Mouse (Mus musculus): ENCODE data around the gene Siva1. TPM values are rescaled to one million over a fixed set of nuclear protein-coding genes. Genes with fewer than 3 reads are reported as not detected.

Siva1 gene
- polyA plus RNA-seq, 1 experiment from 2014 or later: 152 TPM

DNA sequence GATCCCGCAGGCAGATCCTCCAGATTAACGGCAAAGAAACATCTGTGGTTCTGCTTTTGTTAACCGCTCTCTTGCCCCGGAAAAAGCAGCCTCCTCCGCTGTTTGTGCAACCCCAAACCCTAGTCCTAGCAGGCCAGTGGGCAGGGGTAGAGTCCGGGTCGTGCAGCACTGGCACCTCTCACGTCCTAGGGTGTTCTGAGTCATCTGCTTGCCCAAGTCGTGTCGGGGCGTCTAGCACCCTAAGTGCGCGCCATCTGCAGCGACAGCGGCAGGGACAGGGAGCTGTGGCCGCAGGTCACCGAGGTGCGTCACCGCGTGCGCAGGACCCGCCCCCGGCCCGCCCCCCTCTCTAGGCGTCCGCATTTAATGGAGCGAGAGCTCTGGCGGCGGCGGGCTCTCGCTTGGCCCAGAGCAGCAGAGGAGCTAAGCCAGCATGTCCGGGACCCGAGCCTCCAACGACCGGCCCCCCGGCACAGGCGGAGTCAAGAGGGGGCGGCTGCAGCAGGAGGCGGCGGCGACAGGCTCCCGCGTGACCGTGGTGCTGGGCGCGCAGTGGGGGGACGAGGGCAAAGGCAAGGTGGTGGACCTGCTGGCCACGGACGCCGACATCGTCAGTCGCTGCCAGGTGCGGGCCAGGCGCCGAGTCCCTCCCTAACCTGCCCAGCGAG, 24.7 kb upstream of the Siva1 start, which contains the start of gene Adssl1:
Gene Adssl1 (plus strand): TSS at position 360 of the 668 bp plus-strand sequence.
- ATAC-seq (ENCODE audit: insufficient read depth, low FRiP score): peak; percentile 48; the same call in 1 of the 2 replicates
- WGBS: 2% methylated on average over 56 of the region's 56 CpGs
- H3K36me3 ChIP-seq (ENCODE audit: control insufficient read depth, insufficient read depth, low read length): no peaks in the 10 kb centered on the region
- H3K9ac ChIP-seq (ENCODE audit: low read length): peak within 1 kb of the TSS; percentile 70
- H3K4me2 ChIP-seq (ENCODE audit: low read depth, low read length): peak within 1 kb of the TSS; percentile 85
- peak within 1 kb of the TSS; percentile 55 for H3K4me3 ChIP-seq (replicated peaks; ENCODE audit: low read length)
- H3K9me3 ChIP-seq (replicated peaks; ENCODE audit: control insufficient read depth, low read length): no peaks in the 10 kb centered on the region
- peaks cover 25% of the 10 kb centered on the region for H3K4me1 ChIP-seq (ENCODE audit: control insufficient read depth, insufficient read depth, low read length)
- H3K27me3 ChIP-seq (ENCODE audit: control insufficient read depth, insufficient read depth, low read length): peaks cover 4% of the 10 kb centered on the region; the same call in 1 of the 2 replicates
- no peak within 1 kb of the TSS for H3K27ac ChIP-seq (ENCODE audit: low read length)

DNA sequence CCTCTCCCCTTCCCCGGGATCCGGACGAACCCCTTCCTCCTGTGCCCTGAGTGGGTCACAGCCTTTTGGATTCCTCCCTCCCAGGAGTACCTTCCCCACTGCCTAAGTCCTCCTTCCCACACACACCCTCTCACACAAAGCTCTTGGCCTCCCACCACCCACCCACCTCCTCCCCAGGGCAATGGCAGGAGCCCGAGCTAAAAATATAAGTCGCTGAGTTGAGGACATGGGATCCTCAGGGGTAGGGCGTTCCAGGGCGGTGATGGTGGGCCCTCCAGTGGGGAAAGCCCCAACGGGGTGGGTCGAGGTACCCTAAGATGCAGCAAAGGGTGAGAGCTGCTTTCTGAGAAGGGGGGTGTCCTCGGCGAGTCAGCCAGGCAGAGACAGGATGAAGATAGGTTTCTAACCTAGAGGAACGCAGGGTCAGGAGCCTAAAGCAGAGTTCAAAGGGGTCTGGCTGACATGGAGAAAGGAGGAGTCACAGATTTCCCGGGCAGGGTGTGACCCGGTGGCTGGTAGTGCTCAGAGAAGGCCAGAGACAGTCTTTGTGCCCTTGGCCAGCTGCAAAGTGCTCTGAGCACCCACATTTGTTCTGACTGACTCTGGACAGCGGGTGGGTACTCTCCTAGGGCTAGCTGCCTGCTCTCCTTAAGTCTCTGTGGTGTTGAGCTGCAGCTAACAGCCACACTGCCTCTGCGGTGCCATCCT, 24.0 kb upstream of the Siva1 start:
- Histone ChIP-seq H3K27me3 (ENCODE audit: control insufficient read depth, insufficient read depth, low read length) (peaks cover 4% of the 10 kb centered on the region; the same call in 1 of the 2 replicates), H3K27ac (ENCODE audit: low read length) (no peak overlapping the region), H3K4me3 (replicated peaks; ENCODE audit: low read length) (peak overlapping the region; percentile 55), H3K36me3 (ENCODE audit: control insufficient read depth, insufficient read depth, low read length) (no peaks in the 10 kb centered on the region), H3K9me3 (replicated peaks; ENCODE audit: control insufficient read depth, low read length) (no peaks in the 10 kb centered on the region), H3K4me2 (ENCODE audit: low read depth, low read length) (peak overlapping the region; percentile 85), H3K4me1 (ENCODE audit: control insufficient read depth, insufficient read depth, low read length) (peaks cover 25% of the 10 kb centered on the region), H3K9ac (ENCODE audit: low read length) (peak overlapping the region; percentile 70)
- 0 out of 2 replicates have a peak, but pooled peaks have one; percentile 9 for ATAC-seq (ENCODE audit: insufficient read depth, low FRiP score)
- 16% methylated on average over 16 of the region's 16 CpGs for WGBS

DNA sequence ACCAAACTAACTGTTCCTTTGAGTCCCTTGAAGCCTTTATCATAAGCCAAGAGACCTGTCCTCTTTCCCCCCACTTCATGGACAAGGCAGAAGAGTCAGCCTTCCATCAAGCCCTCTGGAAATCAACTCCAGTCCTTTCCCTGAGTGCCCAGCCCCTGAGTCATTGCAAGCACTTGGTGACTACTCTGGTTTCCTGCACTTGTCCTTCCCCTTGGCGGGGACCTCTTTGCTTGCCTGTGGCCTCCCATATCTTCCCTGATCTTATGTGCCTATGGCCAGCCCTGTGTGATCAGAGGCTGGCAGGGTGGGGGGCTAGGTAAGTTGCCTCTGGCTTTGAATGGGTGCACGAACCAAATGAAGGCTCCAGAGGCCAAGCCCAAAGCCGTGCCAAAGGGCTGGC, 22.6 kb upstream of the Siva1 start:
- ATAC-seq (ENCODE audit: insufficient read depth, low FRiP score): no peak
- 72% methylated on average over 3 of the region's 3 CpGs for WGBS
- Histone ChIP-seq H3K9me3 (replicated peaks; ENCODE audit: control insufficient read depth, low read length) (no peaks in the 10 kb centered on the region), H3K27ac (ENCODE audit: low read length) (no peak overlapping the region), H3K4me1 (ENCODE audit: control insufficient read depth, insufficient read depth, low read length) (peaks cover 26% of the 10 kb centered on the region), H3K9ac (ENCODE audit: low read length) (no peak overlapping the region), H3K4me3 (replicated peaks; ENCODE audit: low read length) (no peak overlapping the region), H3K36me3 (ENCODE audit: control insufficient read depth, insufficient read depth, low read length) (no peaks in the 10 kb centered on the region), H3K27me3 (ENCODE audit: control insufficient read depth, insufficient read depth, low read length) (peaks cover 4% of the 10 kb centered on the region; the same call in 1 of the 2 replicates), H3K4me2 (ENCODE audit: low read depth, low read length) (no peak overlapping the region)

DNA sequence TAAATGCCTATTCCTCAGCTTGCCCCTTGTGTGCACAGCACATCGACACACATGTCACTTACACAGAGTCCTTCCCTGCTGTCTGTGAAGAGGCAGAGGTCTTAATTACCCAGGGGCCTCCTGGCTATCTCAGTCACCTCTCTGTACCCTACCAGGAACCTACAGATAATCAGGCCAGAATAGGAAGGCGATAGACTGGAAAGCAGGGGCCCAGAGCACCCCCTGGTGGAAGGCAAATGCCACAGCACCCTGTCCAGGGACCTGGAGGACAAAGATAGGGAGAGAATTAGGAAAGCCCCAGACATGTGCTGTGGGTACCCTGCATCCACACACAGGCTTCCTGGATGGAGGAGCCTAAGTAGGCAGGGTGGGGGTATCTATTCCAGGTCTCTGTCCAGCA, 20.7 kb upstream of the Siva1 start:
- H3K36me3 ChIP-seq (ENCODE audit: control insufficient read depth, insufficient read depth, low read length): no peaks in the 10 kb centered on the region
- H3K9me3 ChIP-seq (replicated peaks; ENCODE audit: control insufficient read depth, low read length): no peaks in the 10 kb centered on the region
- no peak overlapping the region for H3K9ac ChIP-seq (ENCODE audit: low read length)
- no peak overlapping the region for H3K27ac ChIP-seq (ENCODE audit: low read length)
- peaks cover 4% of the 10 kb centered on the region; the same call in 1 of the 2 replicates for H3K27me3 ChIP-seq (ENCODE audit: control insufficient read depth, insufficient read depth, low read length)
- 21% methylated on average over 2 of the region's 2 CpGs for WGBS
- ATAC-seq (ENCODE audit: insufficient read depth, low FRiP score): no peak
- H3K4me1 ChIP-seq (ENCODE audit: control insufficient read depth, insufficient read depth, low read length): peaks cover 26% of the 10 kb centered on the region
- H3K4me3 ChIP-seq (replicated peaks; ENCODE audit: low read length): no peak overlapping the region
- no peak overlapping the region for H3K4me2 ChIP-seq (ENCODE audit: low read depth, low read length)

DNA sequence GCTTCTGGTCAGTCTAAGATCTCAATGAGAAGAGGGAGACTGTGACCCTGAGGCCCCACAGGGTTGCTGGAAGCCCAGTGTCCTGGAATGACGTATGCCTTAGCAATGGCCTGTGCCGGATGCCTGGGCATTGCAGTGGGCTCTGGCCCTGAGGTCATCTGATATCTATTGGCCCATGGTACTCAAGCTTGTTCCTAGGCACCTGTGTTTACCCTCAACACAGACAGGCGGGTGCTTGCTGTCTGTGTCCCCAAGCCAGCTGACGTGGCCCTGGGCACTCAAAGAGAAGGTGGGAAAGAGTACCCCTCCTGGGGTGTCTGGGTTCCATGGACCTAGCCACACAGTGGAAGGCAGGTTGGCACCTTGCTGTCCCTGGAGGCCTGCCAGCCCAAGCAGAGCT, 18.8 kb upstream of the Siva1 start:
- peaks cover 27% of the 10 kb centered on the region for H3K4me1 ChIP-seq (ENCODE audit: control insufficient read depth, insufficient read depth, low read length)
- no peak overlapping the region for H3K4me2 ChIP-seq (ENCODE audit: low read depth, low read length)
- no peak overlapping the region for H3K27ac ChIP-seq (ENCODE audit: low read length)
- no peak overlapping the region for H3K9ac ChIP-seq (ENCODE audit: low read length)
- no peaks in the 10 kb centered on the region; the same call in 1 of the 2 replicates for H3K27me3 ChIP-seq (ENCODE audit: control insufficient read depth, insufficient read depth, low read length)
- no peaks in the 10 kb centered on the region for H3K36me3 ChIP-seq (ENCODE audit: control insufficient read depth, insufficient read depth, low read length)
- H3K9me3 ChIP-seq (replicated peaks; ENCODE audit: control insufficient read depth, low read length): no peaks in the 10 kb centered on the region
- 63% methylated on average over 4 of the region's 4 CpGs for WGBS
- no peak for ATAC-seq (ENCODE audit: insufficient read depth, low FRiP score)
- H3K4me3 ChIP-seq (replicated peaks; ENCODE audit: low read length): no peak overlapping the region

DNA sequence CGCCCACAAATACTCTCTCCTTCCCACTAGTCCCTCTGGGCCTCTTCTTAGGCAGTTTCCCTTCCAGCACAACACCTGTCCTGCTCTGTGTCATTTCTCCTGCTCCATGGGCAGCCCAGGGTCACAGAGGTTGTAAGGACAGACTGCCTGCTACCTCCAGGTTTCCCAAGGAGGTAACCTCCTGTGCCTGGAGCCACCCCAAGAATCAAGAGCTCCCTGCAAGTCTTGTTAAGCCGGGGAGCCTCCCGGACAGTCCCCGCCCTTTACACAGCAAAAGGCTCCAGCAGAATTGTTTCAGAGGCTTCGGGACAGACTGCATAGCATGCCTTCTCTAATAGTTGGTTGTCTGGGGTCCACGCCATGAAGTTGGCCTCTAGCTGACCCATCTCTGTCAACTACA, 18.0 kb upstream of the Siva1 start:
- H3K4me2 ChIP-seq (ENCODE audit: low read depth, low read length): no peak overlapping the region
- no peak overlapping the region for H3K27ac ChIP-seq (ENCODE audit: low read length)
- H3K36me3 ChIP-seq (ENCODE audit: control insufficient read depth, insufficient read depth, low read length): no peaks in the 10 kb centered on the region
- H3K27me3 ChIP-seq (ENCODE audit: control insufficient read depth, insufficient read depth, low read length): no peaks in the 10 kb centered on the region
- H3K9ac ChIP-seq (ENCODE audit: low read length): no peak overlapping the region
- 53% methylated on average over 6 of the region's 6 CpGs for WGBS
- H3K9me3 ChIP-seq (replicated peaks; ENCODE audit: control insufficient read depth, low read length): no peaks in the 10 kb centered on the region
- H3K4me1 ChIP-seq (ENCODE audit: control insufficient read depth, insufficient read depth, low read length): peaks cover 27% of the 10 kb centered on the region
- no peak overlapping the region for H3K4me3 ChIP-seq (replicated peaks; ENCODE audit: low read length)
- no peak for ATAC-seq (ENCODE audit: insufficient read depth, low FRiP score)

DNA sequence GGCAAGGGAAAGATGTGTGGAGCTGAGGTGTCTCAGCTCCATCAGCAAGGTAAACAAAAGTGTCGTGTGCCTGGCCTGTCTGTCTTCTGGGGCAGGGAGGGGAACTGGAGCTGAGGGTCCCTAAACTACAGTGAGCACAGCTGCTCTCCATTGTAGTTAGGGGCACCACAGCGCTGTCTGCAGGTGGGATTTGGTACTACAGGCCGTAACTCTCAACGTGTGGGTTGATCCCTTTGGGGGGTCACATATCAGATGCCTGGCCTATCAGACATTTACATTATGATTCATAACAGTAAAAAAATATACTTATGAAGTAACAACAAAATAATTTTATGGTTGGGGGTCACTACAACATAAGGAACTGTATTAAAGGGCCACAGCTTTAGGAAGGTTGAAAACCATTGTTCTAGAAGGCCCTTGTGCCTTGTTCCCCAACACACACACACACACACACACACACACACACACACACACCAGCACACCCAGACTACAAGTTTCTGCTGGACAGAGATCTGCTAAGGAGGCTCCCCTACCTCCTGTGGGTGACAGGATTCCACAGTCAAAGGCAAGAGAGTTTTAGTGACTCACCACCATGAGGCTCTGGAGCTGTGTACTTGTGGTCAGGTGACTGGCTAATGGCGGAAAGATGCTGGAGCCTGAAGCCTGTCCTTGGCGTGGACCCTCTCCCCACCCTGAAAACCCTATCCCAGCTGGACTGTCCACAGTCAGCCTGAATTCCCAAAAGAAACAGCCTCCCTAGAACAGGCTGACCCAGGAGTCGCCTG, 17.2 kb upstream of the Siva1 start:
- Histone ChIP-seq H3K4me2 (ENCODE audit: low read depth, low read length) (no peak overlapping the region), H3K36me3 (ENCODE audit: control insufficient read depth, insufficient read depth, low read length) (no peaks in the 10 kb centered on the region), H3K9ac (ENCODE audit: low read length) (no peak overlapping the region), H3K4me3 (replicated peaks; ENCODE audit: low read length) (no peak overlapping the region), H3K27ac (ENCODE audit: low read length) (no peak overlapping the region), H3K27me3 (ENCODE audit: control insufficient read depth, insufficient read depth, low read length) (no peaks in the 10 kb centered on the region), H3K4me1 (ENCODE audit: control insufficient read depth, insufficient read depth, low read length) (peaks cover 33% of the 10 kb centered on the region), H3K9me3 (replicated peaks; ENCODE audit: control insufficient read depth, low read length) (no peaks in the 10 kb centered on the region)
- 68% methylated on average over 7 of the region's 7 CpGs for WGBS
- no peak for ATAC-seq (ENCODE audit: insufficient read depth, low FRiP score)

DNA sequence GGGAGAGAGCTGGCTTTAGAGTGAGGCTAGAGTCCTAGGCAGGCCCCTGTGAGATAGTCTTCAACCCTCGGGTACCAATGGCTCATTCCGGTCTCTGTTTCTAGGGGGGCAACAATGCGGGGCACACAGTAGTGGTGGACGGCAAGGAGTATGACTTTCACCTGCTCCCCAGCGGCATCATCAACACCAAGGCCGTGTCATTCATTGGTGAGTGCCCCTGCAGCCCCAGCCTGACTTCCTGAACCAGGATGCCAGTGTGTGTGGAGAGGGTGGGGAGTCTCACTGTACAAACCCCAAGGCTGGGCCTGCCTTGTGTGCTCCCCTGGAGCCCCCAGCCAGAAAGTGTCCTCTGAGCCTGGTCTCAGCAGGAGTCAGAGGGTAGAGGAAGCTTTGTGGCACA, 16.3 kb upstream of the Siva1 start:
- Histone ChIP-seq H3K36me3 (ENCODE audit: control insufficient read depth, insufficient read depth, low read length) (no peaks in the 10 kb centered on the region), H3K4me1 (ENCODE audit: control insufficient read depth, insufficient read depth, low read length) (peaks cover 38% of the 10 kb centered on the region), H3K9ac (ENCODE audit: low read length) (no peak overlapping the region), H3K4me2 (ENCODE audit: low read depth, low read length) (no peak overlapping the region), H3K4me3 (replicated peaks; ENCODE audit: low read length) (no peak overlapping the region), H3K27ac (ENCODE audit: low read length) (0 out of 2 replicates have a peak overlapping the region, but pooled peaks have one; percentile 8), H3K27me3 (ENCODE audit: control insufficient read depth, insufficient read depth, low read length) (no peaks in the 10 kb centered on the region), H3K9me3 (replicated peaks; ENCODE audit: control insufficient read depth, low read length) (no peaks in the 10 kb centered on the region)
- WGBS: 80% methylated on average over 6 of the region's 6 CpGs
- no peak for ATAC-seq (ENCODE audit: insufficient read depth, low FRiP score)

Measured in stomach, embryonic 16.5 days (tissue).